Mouse (Mus musculus) bone marrow, adult 2 months (tissue): Measurements from ENCODE around the gene Txlna.

Experiments
- CTCF ChIP-seq: fragments of 200-500 bp; IDR thresholded peaks from 2 replicates; pipeline ENCODE4 v1.5.1; 2011; ENCODE audit warnings: low read length, control low read depth; ENCODE audit not compliant: control insufficient read depth, insufficient read depth
- POLR2A ChIP-seq: fragments of 200-500 bp; IDR thresholded peaks from 2 replicates; pipeline ENCODE4 v1.6.1; 2011; ENCODE audit warnings: low read depth, mild to moderate bottlenecking, control low read depth, low read length, borderline replicate concordance; ENCODE audit not compliant: control insufficient read depth

DNA sequence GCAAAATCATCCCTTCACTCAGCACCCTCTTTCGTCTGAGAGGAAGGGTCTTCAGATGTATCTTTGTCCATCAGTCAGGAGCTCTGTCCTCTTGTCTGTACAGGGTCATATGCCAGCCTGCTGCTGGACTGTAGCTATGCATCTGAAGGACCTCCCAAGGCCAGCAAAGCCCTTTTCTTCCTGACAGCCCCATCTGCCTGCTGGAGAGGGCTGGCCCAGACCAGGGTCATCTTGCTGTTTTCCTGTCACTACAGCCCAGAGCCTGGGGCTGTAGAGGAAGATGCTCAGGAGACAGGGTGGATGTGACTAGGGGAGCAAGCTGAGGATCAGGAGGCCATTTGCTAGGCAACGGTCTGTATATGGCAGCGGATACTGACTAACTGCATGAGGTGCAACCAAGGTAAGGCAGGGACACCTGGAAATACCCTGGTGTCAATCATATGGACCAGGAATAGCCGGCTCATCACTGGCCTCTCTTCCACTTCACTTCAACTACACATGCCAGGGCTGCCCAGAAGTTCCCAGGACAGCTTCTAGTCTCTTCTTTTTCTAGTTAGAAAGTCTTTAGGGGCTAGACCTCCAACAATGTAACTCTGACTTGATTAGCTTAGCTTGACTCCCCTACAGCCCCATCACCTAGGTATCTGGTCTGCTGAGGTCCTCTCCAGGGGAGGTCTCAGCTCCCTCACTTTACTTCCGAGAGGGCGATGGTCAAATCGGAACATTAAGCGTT, 17.9 kb downstream of the Txlna start:
- no peak for TF ChIP-seq POLR2A
- no peak for TF ChIP-seq CTCF
